Mouse (Mus musculus) E14TG2a.4 (cell line): Measurements from ENCODE around the gene 3100002H09Rik.

Experiments used
- CTCF ChIP-seq: conservative IDR thresholded peaks from 2 replicates; pipeline ENCODE4 v1.5.1; 2014; ENCODE audit warnings: low read length
- NANOG ChIP-seq: IDR thresholded peaks from 2 replicates; pipeline ENCODE4 v1.6.1; 2014; ENCODE audit warnings: borderline replicate concordance, low read length, mixed read lengths
- POU5F1 ChIP-seq: IDR thresholded peaks from 2 replicates; pipeline ENCODE4 v1.6.1; 2014; ENCODE audit warnings: low read length, borderline replicate concordance

DNA sequence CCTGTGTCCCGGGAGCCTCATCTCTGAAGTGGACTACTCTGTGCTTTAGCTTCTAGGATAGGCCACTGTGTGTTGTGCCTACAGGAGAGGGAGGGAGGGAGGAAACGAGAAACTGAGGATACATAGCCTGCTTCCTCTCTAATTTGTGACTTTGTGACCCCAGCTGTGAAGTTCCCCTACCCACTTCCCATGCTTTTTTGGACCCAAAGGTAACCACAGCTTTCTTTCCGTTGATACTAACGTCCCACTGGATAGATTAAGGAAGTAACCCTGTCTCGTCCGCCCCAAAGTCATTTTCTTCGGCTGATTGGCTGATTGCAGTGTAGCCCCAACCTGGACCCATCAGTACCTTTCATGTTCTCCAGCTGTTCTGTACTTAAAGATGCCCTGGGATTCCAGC lies 29.9 kb downstream of the 3100002H09Rik start:
- TF ChIP-seq CTCF (no peak), POU5F1 (no peak), NANOG (no peak)
